Comparison of ENCODE assay signal across 9 mouse cellular contexts in the genomic region with DNA sequence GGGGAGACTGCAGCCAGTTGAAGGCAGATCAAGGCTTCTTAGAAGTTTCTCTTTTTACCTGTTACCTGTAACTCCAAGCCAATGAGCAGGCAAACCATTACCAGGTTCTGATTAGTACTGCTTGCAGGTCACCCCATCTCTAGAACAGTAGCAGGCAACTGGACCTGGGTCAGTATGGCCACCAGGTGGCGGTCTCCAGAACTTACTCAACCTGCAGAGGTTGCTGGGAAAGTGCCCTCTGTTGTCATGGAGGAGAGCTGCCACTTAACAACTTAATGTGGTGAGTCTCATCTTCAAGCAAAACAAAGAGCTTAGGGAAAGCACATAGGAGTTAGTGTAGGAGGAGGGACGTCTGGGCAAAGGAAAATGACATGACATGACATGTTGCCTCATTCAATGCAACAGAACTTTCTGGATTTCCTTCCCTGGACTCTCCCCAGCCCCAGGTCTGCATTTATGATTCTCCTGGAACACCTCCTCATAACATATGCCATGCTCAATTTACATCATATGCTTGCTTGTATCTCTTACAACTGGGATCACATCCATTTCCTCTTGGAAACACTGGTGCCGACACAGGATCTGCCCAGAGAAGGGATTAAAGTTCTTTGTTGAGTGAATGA.
DNase-seq lines count a peak whose midpoint lies in the region; ATAC-seq and TF ChIP-seq lines count a peak whose summit lies in the region.
"Had no signal": no experiment of that assay in that cellular context is flagged by ENCODE, and none has a peak within 500 bp of the region (broad histone marks: within the 10 kb centered on the region; RNA-seq: fewer than 3 reads in every experiment).

No protein-coding gene starts in this region.

- no peak for ATAC-seq in Patski

- POLR2A ChIA-PET in Patski (lab: Charles Lee): interaction anchor here (0.6 kb wide), 1 partner anchor 95 kb away, joined by 3 read pairs; no protein-coding TSS in a partner anchor

- peak; percentile 51 for DNase-seq in layer of hippocampus, adult 11-12 months (ENCODE audit: low spot score)
- no peak for DNase-seq in layer of hippocampus, adult 9-10 months (ENCODE audit: low spot score)
- no peak for DNase-seq in Patski (ENCODE audit: low read depth, low spot score)
- DNase-seq in cerebellum, adult 9-10 months: peak; percentile 69
- DNase-seq in gastrocnemius, postnatal 36 days: peak; percentile 51 to 56
- DNase-seq in layer of hippocampus, postnatal 10 days (ENCODE audit: low spot score in 2 of 2): peak; percentile 54 to 57
- peak; percentile 68 for DNase-seq in retina, postnatal 1 day
- no peak for DNase-seq in T-cell, adult 2 months (ENCODE audit: low spot score)

- peak; percentile 66 for TF ChIP-seq CTCF in Patski (IDR thresholded peaks at IDR 0.05)

- intact Hi-C loops in gastrocnemius, postnatal 36 days (cut with DNase I): loop anchor here (2.0 to 5.0 kb wide), 3 partner anchors 115 to 275 kb away; no protein-coding TSS in a partner anchor

- no peaks in the 10 kb centered on the region for H3K27me3 ChIP-seq in Patski
- H3K27me3 ChIP-seq: heart, embryonic 13.5 days had no signal

- in situ Hi-C loops in Patski (cut with MboI; ENCODE audit: low pct_unique_long_range_greater_than_20kb): loop anchor here (5.0 kb wide), 1 partner anchor 110 kb away; no protein-coding TSS in a partner anchor

- CTCF ChIA-PET in Patski (lab: Charles Lee): no interaction called here

Comparison
In these comparisons a context has a peak if more than half of its experiments do, and no peak if none do; other contexts are left out.
1. DNase-seq: peak in layer of hippocampus, adult 11-12 months (single experiment), cerebellum, adult 9-10 months (single experiment), gastrocnemius, postnatal 36 days (2 of 2), layer of hippocampus, postnatal 10 days (2 of 2) and retina, postnatal 1 day (single experiment); none in layer of hippocampus, adult 9-10 months (single experiment), Patski (single experiment) and T-cell, adult 2 months (single experiment).